Mouse (Mus musculus) embryo, embryonic 11.5 days (tissue): ENCODE data around the gene Rab3ip.

Source experiments
- DNase-seq: peaks from one replicate; pipeline ENCODE4 v3.0.0-alpha.2; 2012; ENCODE audit warnings: low read depth, low spot score

Gene Rab3ip

GRCm38 (mm10) chr10:116921416-116921815 lies 29.2 kb downstream of the Rab3ip start:
- no peak for DNase-seq

- no peak for DNase-seq
Measured at GRCm38 (mm10) chr10:116920641-116921040, 29.9 kb downstream of the Rab3ip start.

- no peak for DNase-seq
Measured at GRCm38 (mm10) chr10:116919368-116920317, 30.9 kb downstream of the Rab3ip start.

DNA sequence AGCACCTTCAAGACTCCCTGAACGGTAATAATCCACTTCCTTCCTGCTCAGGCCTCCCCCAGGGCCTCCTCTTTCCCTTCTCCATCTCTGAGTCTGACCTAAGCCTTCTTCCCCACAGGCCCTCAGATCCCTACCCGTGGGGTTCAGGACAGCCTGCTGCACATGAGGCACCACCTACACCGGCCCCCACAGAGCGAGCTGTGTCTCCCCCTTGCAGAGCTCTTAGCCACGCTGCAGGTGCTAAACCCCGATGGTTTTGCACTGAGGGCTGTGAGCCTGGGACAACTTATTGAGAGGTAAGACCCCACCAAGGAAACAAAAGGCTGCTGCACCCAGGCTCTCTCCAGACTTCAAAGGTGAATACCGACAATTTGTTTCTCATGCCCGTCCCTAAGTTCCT lies 34.0 kb downstream of the Rab3ip start:
- no peak for DNase-seq

- DNase-seq, result no peak
Measured at GRCm38 (mm10) chr10:116915286-116915685, 35.3 kb downstream of the Rab3ip start.

DNA sequence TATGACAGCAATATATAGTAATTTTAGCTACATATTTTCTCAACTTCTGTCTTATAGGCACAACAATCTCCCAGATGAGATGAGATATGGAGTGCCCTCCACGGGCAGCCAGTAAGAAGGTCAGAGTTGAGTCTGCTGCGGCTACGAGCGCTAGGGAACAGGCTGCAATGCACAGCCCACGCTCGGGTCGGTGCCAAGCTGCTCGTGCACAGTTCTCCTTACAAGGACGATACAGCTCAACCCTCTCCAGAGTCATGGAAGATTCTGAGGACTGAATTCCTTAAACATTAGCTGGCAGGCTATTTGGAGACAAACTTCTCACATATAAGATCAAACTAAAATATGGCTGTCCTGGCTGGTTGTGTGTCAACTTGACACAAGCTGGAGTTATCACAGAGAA lies 36.0 kb downstream of the Rab3ip start:
- no peak for DNase-seq

- DNase-seq, result no peak
Measured at GRCm38 (mm10) chr10:116913647-116914273, 36.8 kb downstream of the Rab3ip start.

- DNase-seq, result no peak
Measured at GRCm38 (mm10) chr10:116912850-116913249, 37.7 kb downstream of the Rab3ip start.

- no peak for DNase-seq
Measured at GRCm38 (mm10) chr10:116908901-116909642, 41.5 kb downstream of the Rab3ip start.

DNA sequence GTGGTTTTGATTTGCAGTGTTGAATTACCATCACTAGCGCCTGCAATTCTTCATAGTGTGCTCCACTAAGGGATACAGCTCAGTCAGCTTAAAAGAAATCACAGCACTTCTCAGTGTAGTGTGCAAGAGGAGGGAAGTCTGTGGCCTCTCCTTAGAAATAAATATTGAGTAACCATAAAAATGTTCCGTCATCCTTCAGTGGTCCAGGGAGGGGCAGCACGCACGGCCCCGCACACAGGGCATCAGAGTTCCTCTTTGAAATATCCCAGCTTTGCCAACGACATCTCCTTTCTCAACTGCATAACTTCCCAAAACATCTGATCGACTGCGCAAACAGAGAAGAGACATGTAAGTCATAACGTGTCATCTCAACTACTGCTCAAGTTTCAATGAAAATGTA lies 43.8 kb downstream of the Rab3ip start:
- no peak for DNase-seq

DNA sequence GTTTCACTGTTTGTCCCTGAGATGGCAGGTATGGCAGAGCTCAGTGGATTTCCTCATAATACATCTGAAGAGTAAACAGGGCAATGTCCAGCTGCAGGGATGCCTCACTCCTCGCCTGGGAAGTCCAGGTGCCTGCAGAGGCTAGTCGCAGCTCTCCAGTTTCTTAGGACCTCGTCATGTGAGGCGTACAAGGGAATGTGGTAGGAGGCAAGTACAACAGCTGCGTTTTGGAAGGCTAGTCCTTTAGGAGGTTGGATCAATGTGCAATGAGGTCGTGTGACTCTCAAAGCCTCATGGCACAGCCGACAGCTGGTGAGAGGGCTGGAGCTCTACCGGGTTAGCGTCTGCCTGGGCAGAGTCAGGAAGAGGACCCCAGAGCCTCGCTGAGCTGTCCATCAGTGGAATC lies 46.1 kb downstream of the Rab3ip start:
- DNase-seq, result no peak

GRCm38 (mm10) chr10:116896336-116897177 lies 54.0 kb downstream of the Rab3ip start, which contains the start of gene Myrfl:
Gene Myrfl, minus strand, starts transcription at chr10:116896919.
- no peak for DNase-seq

GRCm38 (mm10) chr10:116895108-116895833 lies 55.3 kb downstream of the Rab3ip start:
- no peak for DNase-seq

GRCm38 (mm10) chr10:116894540-116894939 lies 56.0 kb downstream of the Rab3ip start:
- DNase-seq, result no peak

DNA sequence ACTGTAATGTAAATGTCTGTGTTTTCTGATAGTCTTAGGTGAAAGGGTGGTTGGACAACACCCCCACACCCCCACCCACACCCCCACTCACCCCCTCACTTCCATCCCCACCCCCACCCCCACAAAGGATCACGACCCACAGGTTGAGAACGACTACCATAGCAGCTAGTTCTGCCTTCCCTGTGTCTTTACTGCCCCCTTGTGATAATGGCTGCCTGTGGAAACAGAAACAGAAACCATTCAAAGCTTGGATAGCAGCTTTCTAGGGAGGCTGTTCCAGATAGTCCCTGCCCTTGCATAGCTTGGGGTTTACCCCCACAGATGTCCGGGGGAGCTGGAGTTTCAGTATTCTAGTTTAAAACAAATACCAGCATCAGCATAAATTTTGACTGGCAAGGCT lies 56.8 kb downstream of the Rab3ip start:
- DNase-seq, result peak; percentile 32

DNA sequence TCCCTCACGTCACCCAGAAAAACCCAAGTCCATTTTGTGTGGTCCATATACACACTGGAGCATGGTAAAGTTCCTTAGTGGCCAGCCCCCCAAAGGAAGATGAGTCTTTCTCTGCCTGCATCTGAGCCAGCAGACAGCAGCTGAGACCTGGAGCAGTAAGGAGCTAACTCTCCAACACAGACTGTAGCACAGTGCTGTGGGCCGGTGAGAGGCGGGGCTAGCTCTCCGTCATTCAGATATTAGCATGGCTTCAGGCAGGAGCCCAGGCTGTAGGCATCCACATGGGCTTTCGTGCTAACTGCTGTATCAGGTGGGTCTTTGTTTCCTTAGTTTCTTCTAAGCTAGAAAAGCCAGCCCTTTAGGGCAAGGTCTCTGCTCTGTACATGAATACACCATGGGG lies 60.0 kb downstream of the Rab3ip start:
- no peak for DNase-seq

- no peak for DNase-seq
Measured at GRCm38 (mm10) chr10:116884552-116884951, 66.0 kb downstream of the Rab3ip start.

DNA sequence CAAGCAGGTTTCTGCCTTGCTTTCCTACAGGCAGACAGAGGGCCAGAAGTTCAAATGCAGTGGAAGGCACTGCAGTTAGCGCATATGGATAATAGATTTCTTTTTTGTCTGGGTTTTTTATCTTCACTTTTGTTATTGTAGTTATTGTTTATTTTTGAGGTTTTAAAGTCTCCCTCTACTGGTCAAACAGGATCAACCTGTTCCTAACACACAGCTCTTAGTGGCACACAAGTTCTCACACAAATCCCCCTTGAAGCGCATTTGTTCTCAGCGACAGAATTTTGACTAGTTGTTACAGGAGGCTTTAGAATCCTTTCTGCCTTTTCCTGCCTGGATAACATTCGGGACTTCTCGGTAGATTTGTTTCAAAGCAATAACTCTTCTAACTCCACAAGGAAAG lies 67.0 kb downstream of the Rab3ip start:
- DNase-seq, result no peak

- no peak for DNase-seq
Measured at GRCm38 (mm10) chr10:116877436-116877835, 73.1 kb downstream of the Rab3ip start.

DNA sequence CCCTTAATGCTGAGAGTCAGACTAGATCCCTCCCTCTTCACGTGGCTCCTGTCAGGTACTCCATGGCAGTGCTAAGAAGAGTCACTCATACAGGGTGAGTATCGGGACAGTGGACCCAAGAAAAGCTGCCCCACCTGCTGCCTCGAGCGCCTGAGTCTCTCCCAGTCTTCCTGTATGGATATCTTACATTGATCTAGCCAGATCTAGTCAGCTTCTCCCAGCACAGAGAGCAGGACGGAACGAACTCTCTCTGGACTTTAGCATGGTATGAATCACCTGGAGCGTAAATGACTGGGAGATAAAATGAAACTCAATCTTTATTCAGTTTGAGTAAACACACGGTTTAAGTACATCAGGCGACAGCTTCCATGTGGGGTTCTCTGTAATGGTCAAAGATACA lies 76.1 kb downstream of the Rab3ip start:
- DNase-seq, result no peak

GRCm38 (mm10) chr10:116872016-116872410 lies 78.6 kb downstream of the Rab3ip start:
- no peak for DNase-seq
